Comparison of ENCODE assay signal across 8 mouse cellular contexts in the genomic region with DNA sequence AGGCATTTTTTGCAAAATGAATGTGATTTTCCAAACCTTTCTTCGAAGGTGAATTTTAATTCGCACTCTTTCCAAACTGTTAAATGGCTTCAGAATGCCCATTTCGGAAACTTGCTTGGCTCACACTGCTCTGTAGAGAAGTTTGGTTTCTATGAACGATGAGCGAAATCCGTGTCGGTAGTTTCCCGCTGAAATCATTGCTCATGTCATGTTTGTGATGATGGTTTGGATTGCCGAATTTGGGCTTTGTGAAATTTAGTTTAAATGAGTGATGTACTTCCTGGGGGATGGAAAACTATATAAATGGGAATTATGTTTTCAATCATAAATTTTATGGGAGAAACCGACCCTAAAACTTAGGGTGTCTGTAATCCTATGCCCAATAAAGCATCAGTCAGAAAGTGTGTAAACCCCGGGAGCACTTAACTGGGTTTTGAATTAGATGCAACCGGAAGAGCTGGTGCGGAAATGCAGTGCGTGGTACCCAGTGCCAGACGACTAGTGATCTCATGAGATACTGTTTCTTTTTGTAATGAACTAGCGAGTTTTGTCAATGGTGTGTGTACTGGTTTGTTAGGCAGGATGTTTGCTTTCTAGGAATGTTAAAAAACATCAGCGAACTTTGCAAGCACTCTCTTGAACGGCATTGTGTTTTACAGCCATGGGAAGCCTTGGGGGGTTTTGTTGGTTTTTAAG. TPM values are rescaled to one million over a fixed set of nuclear protein-coding genes. Genes with fewer than 3 reads are reported as not detected.
A peak's percentile ranks its signal among the peaks of the same experiment; 100 is the strongest.
DNase-seq lines count a peak whose midpoint lies in the region; ATAC-seq and TF ChIP-seq lines count a peak whose summit lies in the region.

No protein-coding gene starts in this region.

- peak overlapping the region; percentile 93 for H3K4me3 ChIP-seq in heart, embryonic 15.5 days
- H3K4me3 ChIP-seq in heart, postnatal 0 days (ENCODE audit: low read depth, low read length) = peak overlapping the region; percentile 97

- H3K9ac ChIP-seq in heart, embryonic 15.5 days = peak overlapping the region; percentile 99
- peak overlapping the region; percentile 99 for H3K9ac ChIP-seq in heart, postnatal 0 days (replicated peaks; ENCODE audit: low read depth, low read length)

- H3K4me1 ChIP-seq in heart, embryonic 15.5 days (replicated peaks) = peaks cover 19% of the 10 kb centered on the region
- H3K4me1 ChIP-seq in heart, postnatal 0 days (ENCODE audit: control insufficient read depth, insufficient read depth) = peaks cover 11% of the 10 kb centered on the region; the same call in 1 of the 2 replicates

- ATAC-seq in heart, embryonic 15.5 days (replicated peaks; ENCODE audit: insufficient number of reproducible peaks, insufficient read depth, low FRiP score, low read depth) = no peak
- no peak for ATAC-seq in heart, postnatal 0 days (ENCODE audit: insufficient read depth, low read depth)
- ATAC-seq in megakaryocyte progenitor cell, adult 5-6 weeks (replicated peaks; ENCODE audit: poor library complexity) = 0 out of 2 replicates have a peak, but pooled peaks have one; percentile 26

- H3K9me3 ChIP-seq in heart, embryonic 15.5 days (replicated peaks) = no peaks in the 10 kb centered on the region
- no peaks in the 10 kb centered on the region for H3K9me3 ChIP-seq in heart, postnatal 0 days (replicated peaks; ENCODE audit: control insufficient read depth, low read length)

- no peak for TF ChIP-seq EP300 in heart, postnatal 0 days (IDR thresholded peaks at IDR 0.05; ENCODE audit: low read depth)

- peak overlapping the region; percentile 89 for H3K4me2 ChIP-seq in heart, embryonic 15.5 days
- peak overlapping the region; percentile 85 for H3K4me2 ChIP-seq in heart, postnatal 0 days (ENCODE audit: low read depth, low read length)

- intact Hi-C loops in heart, postnatal 10 days (cut with DNase I) = loop anchor here (5.0 kb wide), 1 partner anchor 381 kb away; no protein-coding TSS in a partner anchor

- peak overlapping the region; percentile 100; the same call in 1 of the 2 replicates for H3K27ac ChIP-seq in heart, embryonic 15.5 days
- H3K27ac ChIP-seq in heart, postnatal 0 days (ENCODE audit: low read depth) = peak overlapping the region; percentile 100

- TF ChIP-seq CTCF in heart, postnatal 0 days (IDR thresholded peaks at IDR 0.05; ENCODE audit: low read depth) = no peak

- peaks cover 30% of the 10 kb centered on the region for H3K36me3 ChIP-seq in heart, embryonic 15.5 days
- peaks cover 24% of the 10 kb centered on the region for H3K36me3 ChIP-seq in heart, postnatal 0 days (replicated peaks; ENCODE audit: control insufficient read depth, insufficient read depth, low read length)

- H3K27me3 ChIP-seq in heart, embryonic 15.5 days = no peaks in the 10 kb centered on the region
- H3K27me3 ChIP-seq in heart, postnatal 0 days (ENCODE audit: control insufficient read depth, insufficient read depth, low read length) = no peaks in the 10 kb centered on the region

- 2% methylated on average over 18 of the region's 18 CpGs for WGBS in heart, embryonic 15.5 days
- 3% methylated on average over 18 of the region's 18 CpGs for WGBS in heart, postnatal 0 days

- no peak for DNase-seq in heart, postnatal 10 days
- DNase-seq in R1 (ENCODE audit: low read depth, low spot score) = peak; percentile 36
- DNase-seq in heart, postnatal 0 days (ENCODE audit: low spot score) = no peak
- DNase-seq in adrenal gland, adult (ENCODE audit: inconsistent age in 2 of 2, low spot score in 1 of 2) = no peak
- no peak for DNase-seq in cerebellum, adult 9-11 months
- DNase-seq in urinary bladder, adult 18-20 months (ENCODE audit: low spot score in 2 of 2) = no peak

RNA-seq across cellular contexts. Expression of gene Sephs1, which starts 1.8 kb away (rescaled TPM):
- polyA plus RNA-seq in heart, embryonic 15.5 days (2015; fragmentation: Nextera tagmentation; extraction: Ambion mirVana) = 33.7 and 42.3 TPM in 2 replicates
- total RNA-seq in heart, postnatal 10 days (2021) = 10 to 100 TPM; 30.1 to 35.1 TPM
- 30.7 and 43.8 TPM in 2 replicates for total RNA-seq in heart, postnatal 0 days (2014; rRNA removed; ENCODE audit: low replicate concordance)
- polyA plus RNA-seq in heart, postnatal 0 days (2015; fragmentation: Nextera tagmentation; extraction: Ambion mirVana) = 20.9 TPM in 2 replicates
- 29.3 and 32.5 TPM in 2 replicates for total RNA-seq in megakaryocyte progenitor cell, adult 5-6 weeks (2015)
- 30.2 and 42.7 TPM in 2 replicates for total RNA-seq in megakaryocyte progenitor cell, adult 5-6 weeks (2017)

RNA-seq across cellular contexts. Expression of gene Phyh, which starts 35.7 kb away (rescaled TPM):
- 170 and 225 TPM in 2 replicates for polyA plus RNA-seq in heart, embryonic 15.5 days (2015; fragmentation: Nextera tagmentation; extraction: Ambion mirVana)
- total RNA-seq in heart, postnatal 10 days (2021) = 100 to 1,000 TPM; 417 to 432 TPM
- 226 and 257 TPM in 2 replicates for total RNA-seq in heart, postnatal 0 days (2014; rRNA removed; ENCODE audit: low replicate concordance)
- polyA plus RNA-seq in heart, postnatal 0 days (2015; fragmentation: Nextera tagmentation; extraction: Ambion mirVana) = 443 and 451 TPM in 2 replicates
- 79.9 and 87.4 TPM in 2 replicates for total RNA-seq in megakaryocyte progenitor cell, adult 5-6 weeks (2015)
- 38.5 and 41.9 TPM in 2 replicates for total RNA-seq in megakaryocyte progenitor cell, adult 5-6 weeks (2017)
